Mouse (Mus musculus) kidney, postnatal 0 days (tissue): ENCODE measurements around the gene Prpsap2. TPM values are rescaled to one million over a fixed set of nuclear protein-coding genes. Genes with fewer than 3 reads are reported as not detected.
A peak's percentile ranks its signal among the peaks of the same experiment; 100 is the strongest.

Experiments
- ATAC-seq: fragments of 200-750 bp; cut with Nextera tagmentation; replicated peaks from 2 replicates; pipeline ENCODE4 v1.8.0; 2017; ENCODE audit warnings: low read depth, moderate number of reproducible peaks, moderate TSS enrichment, moderate library complexity; ENCODE audit not compliant: low FRiP score
- DNase-seq: peaks from one replicate; pipeline ENCODE4 v3.0.0-alpha.2; 2016; ENCODE audit warnings: low spot score
- H3K27ac ChIP-seq: fragments of 300-500 bp; sonication (generic); 2 replicates; pipeline ENCODE4 v1.5.1; 2014; ENCODE audit warnings: mild to moderate bottlenecking
- H3K27me3 ChIP-seq: fragments of 300-500 bp; sonication (generic); 2 replicates; pipeline ENCODE4 v1.6.1; 2014; ENCODE audit warnings: low read length, mixed read lengths; ENCODE audit not compliant: insufficient read depth
- H3K36me3 ChIP-seq: fragments of 300-500 bp; sonication (generic); 2 replicates; pipeline ENCODE4 v1.6.1; 2014; ENCODE audit warnings: low read length, mixed read lengths; ENCODE audit not compliant: insufficient read depth
- H3K4me1 ChIP-seq: fragments of 300-500 bp; sonication (generic); replicated peaks from 2 replicates; pipeline ENCODE4 v1.6.1; 2014; ENCODE audit warnings: antibody characterized with exemption, low read length, mixed read lengths; ENCODE audit not compliant: insufficient read depth
- H3K4me2 ChIP-seq: fragments of 300-500 bp; sonication (generic); 2 replicates; pipeline ENCODE4 v1.6.1; 2014; ENCODE audit warnings: mild to moderate bottlenecking, low read length, moderate library complexity, mixed read lengths
- H3K4me3 ChIP-seq: fragments of 300-500 bp; sonication (generic); replicated peaks from 2 replicates; pipeline ENCODE4 v1.5.1; 2014; ENCODE audit warnings: low read depth, low read length
- H3K9ac ChIP-seq: fragments of 300-500 bp; sonication (generic); 2 replicates; pipeline ENCODE4 v1.6.1; 2014; ENCODE audit warnings: low read depth, low read length
- H3K9me3 ChIP-seq: fragments of 300-500 bp; sonication (generic); replicated peaks from 2 replicates; pipeline ENCODE4 v1.6.1; 2016; ENCODE audit warnings: low read length, inconsistent platforms, mixed read lengths
- CTCF ChIP-seq: IDR thresholded peaks from 2 replicates; pipeline ENCODE4 v1.5.1; 2016; ENCODE audit warnings: antibody characterized with exemption, low read depth, mild to moderate bottlenecking, moderate library complexity
- WGBS: fragments of 180-500 bp; shearing (Covaris S2); extraction: QIAGEN DNeasy Blood & Tissue Kit; methylation state at CpG from one replicate; pipeline ENCODE4 v1.1.7; 2014; 5-methylcytosine and 5-hydroxymethylcytosine counted together
- polyA plus RNA-seq: library from polyadenylated mRNA; unstranded; fragments of >200 nt; fragmentation: Nextera tagmentation; extraction: Ambion mirVana; gene quantifications from 2 replicates; pipeline ENCODE4 v1.2.1, GENCODE M21; 2015

The Prpsap2 gene
- polyA plus RNA-seq, 1 experiment from 2014 or later, result 27.8 TPM

- no peaks in the 10 kb centered on the region for H3K9me3 ChIP-seq
- no peak overlapping the region for H3K4me3 ChIP-seq
- H3K4me2 ChIP-seq, result no peak overlapping the region
- no peaks in the 10 kb centered on the region for H3K27me3 ChIP-seq
- ATAC-seq (no peak), DNase-seq (no peak)
- TF ChIP-seq CTCF, result no peak
- H3K27ac ChIP-seq, result no peak overlapping the region
- H3K36me3 ChIP-seq, result peaks cover 10% of the 10 kb centered on the region; the same call in 1 of the 2 replicates
- no peak overlapping the region for H3K9ac ChIP-seq
- no peaks in the 10 kb centered on the region for H3K4me1 ChIP-seq
- 76% methylated on average over 4 of the region's 4 CpGs for WGBS
Observed at GRCm38 (mm10) chr11:61774551-61775149, 12.8 kb upstream of the Prpsap2 start.

GRCm38 (mm10) chr11:61760518-61760917 is 1.4 kb downstream of the Prpsap2 start:
- WGBS, result 70% methylated on average over 5 of the region's 5 CpGs
- no peak for ATAC-seq

GRCm38 (mm10) chr11:61757151-61757550 is 4.7 kb downstream of the Prpsap2 start:
- ATAC-seq, result no peak
- no peak overlapping the region for H3K27ac ChIP-seq
- no peaks in the 10 kb centered on the region for H3K9me3 ChIP-seq
- H3K4me3 ChIP-seq, result no peak overlapping the region
- peaks cover 11% of the 10 kb centered on the region for H3K36me3 ChIP-seq
- H3K4me1 ChIP-seq, result 0 out of 2 replicates have a peak, but pooled peaks cover 3% of the 10 kb centered on the region
- DNase-seq, result no peak
- H3K9ac ChIP-seq, result no peak overlapping the region
- H3K4me2 ChIP-seq, result no peak overlapping the region
- TF ChIP-seq CTCF, result no peak
- no peaks in the 10 kb centered on the region for H3K27me3 ChIP-seq
- WGBS, result 73% methylated on average over 2 of the region's 2 CpGs

More at GRCm38 (mm10) chr11:61760518-61760917, 1.4 kb downstream of the Prpsap2 start:
- H3K9me3 ChIP-seq, result no peaks in the 10 kb centered on the region
- TF ChIP-seq CTCF, result peak; percentile 39; the same call in 1 of the 2 replicates
- no peaks in the 10 kb centered on the region for H3K36me3 ChIP-seq
- 0 out of 2 replicates have a peak, but pooled peaks cover 3% of the 10 kb centered on the region for H3K4me1 ChIP-seq
- peak overlapping the region; percentile 68 for H3K4me2 ChIP-seq
- no peak overlapping the region for H3K27ac ChIP-seq
- peak overlapping the region; percentile 62 for H3K4me3 ChIP-seq
- no peaks in the 10 kb centered on the region for H3K27me3 ChIP-seq
- H3K9ac ChIP-seq, result no peak overlapping the region
- peak; percentile 27 for DNase-seq

GRCm38 (mm10) chr11:61751612-61752011 is 10.3 kb downstream of the Prpsap2 start:
- Histone ChIP-seq H3K4me2 (no peak overlapping the region), H3K4me1 (no peaks in the 10 kb centered on the region), H3K9ac (no peak overlapping the region), H3K27ac (no peak overlapping the region), H3K27me3 (no peaks in the 10 kb centered on the region), H3K4me3 (no peak overlapping the region), H3K36me3 (peaks cover 31% of the 10 kb centered on the region), H3K9me3 (no peaks in the 10 kb centered on the region)
- peak; percentile 21 for DNase-seq
- no peak for ATAC-seq
- peak; percentile 57 for TF ChIP-seq CTCF
- 80% methylated on average over 5 of the region's 5 CpGs for WGBS

GRCm38 (mm10) chr11:61747161-61747560 is 14.7 kb downstream of the Prpsap2 start:
- H3K4me3 ChIP-seq, result no peak overlapping the region
- ATAC-seq (no peak), DNase-seq (no peak)
- no peaks in the 10 kb centered on the region for H3K9me3 ChIP-seq
- no peaks in the 10 kb centered on the region for H3K4me1 ChIP-seq
- 63% methylated on average over 3 of the region's 3 CpGs for WGBS
- H3K4me2 ChIP-seq, result no peak overlapping the region
- H3K27me3 ChIP-seq, result no peaks in the 10 kb centered on the region
- no peak overlapping the region for H3K27ac ChIP-seq
- no peak for TF ChIP-seq CTCF
- H3K36me3 ChIP-seq, result peaks cover 28% of the 10 kb centered on the region
- no peak overlapping the region for H3K9ac ChIP-seq

DNA sequence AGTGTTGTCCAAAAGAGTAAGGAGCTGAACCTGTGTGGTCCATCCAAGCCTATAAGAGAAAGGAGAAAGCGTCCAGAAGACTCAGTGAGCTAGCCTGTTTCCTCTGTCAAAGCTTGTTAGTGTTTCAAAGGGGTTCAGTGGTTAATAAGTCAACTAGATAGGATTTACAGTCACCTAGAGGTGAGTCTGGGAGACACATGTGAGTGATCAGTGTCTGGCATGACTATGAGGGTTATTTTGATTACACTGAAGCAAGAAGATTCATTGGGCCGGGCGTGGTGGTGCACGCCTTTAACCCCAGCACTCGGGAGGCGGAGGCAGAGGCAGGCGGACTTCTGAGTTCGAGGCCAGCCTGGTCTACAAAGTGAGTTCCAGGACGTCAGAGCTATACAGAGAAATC is 16.1 kb downstream of the Prpsap2 start:
- Histone ChIP-seq H3K9me3 (no peaks in the 10 kb centered on the region), H3K27ac (no peak overlapping the region), H3K9ac (no peak overlapping the region), H3K4me2 (no peak overlapping the region), H3K4me3 (no peak overlapping the region), H3K36me3 (peaks cover 27% of the 10 kb centered on the region), H3K27me3 (no peaks in the 10 kb centered on the region), H3K4me1 (no peaks in the 10 kb centered on the region)
- ATAC-seq (no peak), DNase-seq (no peak)
- WGBS, result 81% methylated on average over 9 of the region's 9 CpGs
- no peak for TF ChIP-seq CTCF

- H3K9ac ChIP-seq, result no peak overlapping the region
- ATAC-seq (no peak), DNase-seq (no peak)
- TF ChIP-seq CTCF, result peak; percentile 31; the same call in 1 of the 2 replicates
- H3K9me3 ChIP-seq, result no peaks in the 10 kb centered on the region
- no peak overlapping the region for H3K4me3 ChIP-seq
- peaks cover 29% of the 10 kb centered on the region for H3K36me3 ChIP-seq
- H3K27me3 ChIP-seq, result no peaks in the 10 kb centered on the region
- no peaks in the 10 kb centered on the region for H3K4me1 ChIP-seq
- no peak overlapping the region for H3K27ac ChIP-seq
- 66% methylated on average over 3 of the region's 3 CpGs for WGBS
- H3K4me2 ChIP-seq, result no peak overlapping the region
Observed at GRCm38 (mm10) chr11:61744460-61744859, 17.4 kb downstream of the Prpsap2 start.
